Mouse (Mus musculus) CH12.LX (cell line): ENCODE results near the gene Psmd14. TPM values are rescaled to one million over a fixed set of nuclear protein-coding genes. Genes with fewer than 3 reads are reported as not detected.

Experiments used
- DNase-seq: peaks from one replicate; pipeline ENCODE4 v3.0.0-alpha.2; 2013; ENCODE audit errors: extremely low read depth
- H3K27ac ChIP-seq: 2 replicates; pipeline ENCODE4 v1.5.1; 2012; ENCODE audit warnings: low read depth, mild to moderate bottlenecking, control low read depth, moderate library complexity; ENCODE audit not compliant: insufficient read depth
- H3K27me3 ChIP-seq: replicated peaks from 2 replicates; pipeline ENCODE3; 2012; ENCODE audit warnings: inconsistent platforms
- H3K36me3 ChIP-seq, 2 experiments: replicated peaks in 1 of 2; 2 replicates each; pipeline versions ENCODE3 to v1.6.1; 2012; ENCODE audit warnings: inconsistent platforms in 1 of 2, low read length in 1 of 2, mild to moderate bottlenecking in 1 of 2, mixed read lengths in 1 of 2, moderate library complexity in 1 of 2; ENCODE audit not compliant: control insufficient read depth in 1 of 2, insufficient read depth in 1 of 2
- H3K4me1 ChIP-seq, 2 experiments: 2 replicates each; pipeline ENCODE4 v1.6.1; 2012; ENCODE audit warnings: inconsistent platforms in 1 of 2, moderate library complexity in 1 of 2; ENCODE audit not compliant: insufficient read depth in 2 of 2, control insufficient read depth in 1 of 2
- H3K4me2 ChIP-seq: 2 replicates; pipeline ENCODE4 v1.6.1; 2012; ENCODE audit warnings: low read depth, mild to moderate bottlenecking, control low read depth; ENCODE audit not compliant: poor library complexity, insufficient read depth, severe bottlenecking
- H3K4me3 ChIP-seq, 3 experiments: fragments of 150-350 bp in 1 of 3; sonication (generic) in 1 of 3; replicated peaks in 1 of 3; 2 replicates each; pipeline versions ENCODE3 to v1.5.1; 2011 to 2012; ENCODE audit warnings: low read depth in 2 of 3, low read length in 2 of 3, mild to moderate bottlenecking in 2 of 3, moderate library complexity in 2 of 3, control low read depth in 1 of 3, improper control_type of control experiment in 1 of 3, inconsistent platforms in 1 of 3, mixed read lengths in 1 of 3; ENCODE audit not compliant: poor library complexity in 1 of 3
- H3K79me2 ChIP-seq: replicated peaks from 2 replicates; pipeline ENCODE4 v1.6.1; 2012; ENCODE audit warnings: mild to moderate bottlenecking, moderate library complexity; ENCODE audit not compliant: control insufficient read depth, poor library complexity, insufficient read depth, severe bottlenecking; ENCODE audit errors: extremely low read depth
- H3K9ac ChIP-seq: 2 replicates; pipeline ENCODE4 v1.6.1; 2012; ENCODE audit warnings: low read depth, mild to moderate bottlenecking, control low read depth, moderate library complexity; ENCODE audit not compliant: insufficient read depth
- H3K9me3 ChIP-seq: replicated peaks from 2 replicates; pipeline ENCODE3; 2012; ENCODE audit warnings: low read length, inconsistent platforms, mixed read lengths
- BHLHE40 ChIP-seq: IDR thresholded peaks from 2 replicates; pipeline ENCODE4 v1.6.1; 2011; ENCODE audit warnings: mild to moderate bottlenecking, low read depth, low read length, improper control_type of control experiment
- CHD1 ChIP-seq: IDR thresholded peaks from 2 replicates; pipeline ENCODE4 v1.6.1; 2012; ENCODE audit warnings: low read depth, low read length, improper control_type of control experiment, inconsistent platforms
- CHD2 ChIP-seq: IDR thresholded peaks from 2 replicates; pipeline ENCODE4 v1.6.1; 2011; ENCODE audit warnings: low read length, improper control_type of control experiment
- E2F4 ChIP-seq: IDR thresholded peaks from 2 replicates; pipeline ENCODE4 v1.6.1; 2011; ENCODE audit warnings: low read depth, low read length, improper control_type of control experiment; ENCODE audit not compliant: insufficient replicate concordance
- EP300 ChIP-seq: IDR thresholded peaks from 2 replicates; pipeline ENCODE4 v1.6.1; 2011; ENCODE audit warnings: low read length, improper control_type of control experiment
- HCFC1 ChIP-seq: IDR thresholded peaks from 2 replicates; pipeline ENCODE4 v1.6.1; 2012; ENCODE audit warnings: low read depth, mild to moderate bottlenecking, inconsistent platforms, low read length, improper control_type of control experiment
- MEF2A ChIP-seq: IDR thresholded peaks from 2 replicates; pipeline ENCODE4 v1.6.1; 2014; ENCODE audit warnings: low read depth, mild to moderate bottlenecking, inconsistent platforms, low read length, improper control_type of control experiment, borderline replicate concordance
- MYC ChIP-seq: IDR thresholded peaks from 2 replicates; pipeline ENCODE4 v1.6.1; 2011; ENCODE audit warnings: low read depth, mild to moderate bottlenecking, improper control_type of control experiment, low read length
- NELFE ChIP-seq: IDR thresholded peaks from 2 replicates; pipeline ENCODE4 v1.6.1; 2011; ENCODE audit warnings: low read depth, low read length, improper control_type of control experiment
- PAX5 ChIP-seq: IDR thresholded peaks from 2 replicates; pipeline ENCODE4 v1.6.1; 2012; ENCODE audit warnings: low read length, inconsistent platforms, mixed read lengths
- POLR2AphosphoS2 ChIP-seq: IDR thresholded peaks from 2 replicates; pipeline ENCODE4 v1.6.1; 2011; ENCODE audit warnings: low read depth, low read length, improper control_type of control experiment
- SIN3A ChIP-seq: IDR thresholded peaks from 2 replicates; pipeline ENCODE4 v1.6.1; 2012; ENCODE audit warnings: low read length, improper control_type of control experiment, inconsistent platforms
- SMC3 ChIP-seq: IDR thresholded peaks from 2 replicates; pipeline ENCODE4 v1.6.1; 2011; ENCODE audit warnings: low read depth, low read length, improper control_type of control experiment
- TBP ChIP-seq: conservative IDR thresholded peaks from 2 replicates; pipeline ENCODE4 v1.6.1; 2011; ENCODE audit warnings: low read depth, low read length, improper control_type of control experiment
- TCF12 ChIP-seq: IDR thresholded peaks from 2 replicates; pipeline ENCODE4 v1.6.1; 2014; ENCODE audit warnings: low read depth, mild to moderate bottlenecking, inconsistent platforms, low read length, improper control_type of control experiment
- ZKSCAN1 ChIP-seq: IDR thresholded peaks from 2 replicates; pipeline ENCODE4 v1.6.1; 2012; ENCODE audit warnings: low read depth, inconsistent platforms, low read length, improper control_type of control experiment, borderline replicate concordance
- ZMIZ1 ChIP-seq: IDR thresholded peaks from 2 replicates; pipeline ENCODE4 v1.6.1; 2012; ENCODE audit warnings: low read depth, mild to moderate bottlenecking, inconsistent platforms, low read length, improper control_type of control experiment
- ZNF384 ChIP-seq: IDR thresholded peaks from 2 replicates; pipeline ENCODE4 v1.6.1; 2012; ENCODE audit warnings: low read depth, low read length, improper control_type of control experiment, inconsistent platforms
- dilution Hi-C: fragments of 300-500 bp; cut with MboI; formaldehyde crosslinking; loops from 2 replicates; pipeline ENCODE4 v1.14.3; 2020; ENCODE audit warnings: low sequenced_read_pairs; ENCODE audit not compliant: extremely low pct_unique_long_range_greater_than_20kb, extremely low pct_ligation_motif_present
- in situ Hi-C: fragments of 300-500 bp; cut with MboI; formaldehyde crosslinking; loops from 3 replicates; pipeline ENCODE4 v1.14.3; 2019; ENCODE audit warnings: low sequenced_read_pairs, low pct_ligation_motif_present, low pct_unique_long_range_greater_than_20kb, mixed read lengths
- polyA plus RNA-seq: library from polyadenylated mRNA; unstranded; fragments of >175 nt; gene quantifications from 2 replicates; pipeline ENCODE4 v1.2.1, GENCODE M21; 2012; ENCODE audit warnings: low read depth; ENCODE audit not compliant: insufficient read length
- total RNA-seq, 2 experiments: library from RNA; depleted of rRNA; stranded (reverse); fragments of 300-350 nt in 1 of 2; fragments of >200 nt in 1 of 2; gene quantifications; 2 replicates each; pipeline ENCODE4 v1.2.3; 2012 to 2014

The Psmd14 gene
- total and polyA plus RNA-seq, 3 experiments: 159 to 418 (median 267) TPM

- Histone ChIP-seq H3K9ac (no peak overlapping the region), H3K4me1 (no peaks in the 10 kb centered on the region), H3K4me3 (no peak overlapping the region), H3K79me2 (no peaks in the 10 kb centered on the region), H3K9me3 (no peaks in the 10 kb centered on the region), H3K4me2 (no peak overlapping the region), H3K36me3 (peaks cover 19 to 67% of the 10 kb centered on the region in 2 experiments), H3K27ac (no peak overlapping the region), H3K27me3 (no peaks in the 10 kb centered on the region)
- in situ Hi-C loops (no loop called here), dilution Hi-C loops (no loop called here)
- DNase-seq: no peak
- peak; percentile 55 for TF ChIP-seq ZKSCAN1
- TF ChIP-seq POLR2AphosphoS2: no peak
Measured at GRCm38 (mm10) chr2:61780794-61781193, 69.3 kb downstream of the Psmd14 start.

GRCm38 (mm10) chr2:61794960-61795359 lies 83.5 kb downstream of the Psmd14 start:
- in situ Hi-C loops: no loop called here
- Histone ChIP-seq H3K36me3 (peaks cover 3 to 64% of the 10 kb centered on the region in 2 experiments), H3K79me2 (no peaks in the 10 kb centered on the region), H3K9me3 (no peaks in the 10 kb centered on the region), H3K27ac (no peak overlapping the region), H3K4me3 (no peak overlapping the region), H3K4me1 (no peaks in the 10 kb centered on the region), H3K4me2 (no peak overlapping the region), H3K9ac (no peak overlapping the region)
- DNase-seq: no peak
- TF ChIP-seq E2F4 (no peak), MYC (no peak), SIN3A (no peak), SMC3 (no peak), TCF12 (no peak), HCFC1 (no peak), ZMIZ1 (no peak), TBP (no peak), ZNF384 (no peak), PAX5 (no peak), MEF2A (no peak), NELFE (no peak), CHD2 (no peak), CHD1 (no peak)
- TF ChIP-seq, all 38 proteins: peak for 0
- H3K27me3 ChIP-seq: no peaks in the 10 kb centered on the region
- dilution Hi-C loops: no loop called here

GRCm38 (mm10) chr2:61798048-61798447 lies 86.6 kb downstream of the Psmd14 start:
- dilution Hi-C loops: no loop called here
- Histone ChIP-seq H3K27ac (no peak overlapping the region), H3K9me3 (no peaks in the 10 kb centered on the region), H3K79me2 (no peaks in the 10 kb centered on the region), H3K4me2 (no peak overlapping the region), H3K4me3 (no peak overlapping the region), H3K9ac (no peak overlapping the region), H3K36me3 (peaks cover 7 to 59% of the 10 kb centered on the region in 2 experiments), H3K4me1 (no peaks in the 10 kb centered on the region), H3K27me3 (no peaks in the 10 kb centered on the region)
- TF ChIP-seq EP300 (no peak), SMC3 (no peak), BHLHE40 (no peak)
- in situ Hi-C loops: no loop called here
- no peak for DNase-seq
